Mouse (Mus musculus) liver, postnatal 0 days (tissue): Measurements from ENCODE around the gene Has3.
"Not testable (repeated sequence)": the region's sequence is repeated elsewhere in the genome, so short reads cannot be mapped to it uniquely, and the experiment has no call there.

Experiments
- CTCF ChIP-seq: sonication (generic); IDR thresholded peaks from 2 replicates; pipeline ENCODE4 v1.5.1; 2016; ENCODE audit warnings: antibody characterized with exemption, low read depth
- EP300 ChIP-seq: IDR thresholded peaks from 2 replicates; pipeline ENCODE4 v1.6.1; 2016; ENCODE audit warnings: antibody characterized with exemption, low read depth, mild to moderate bottlenecking

- not testable (repeated sequence) for TF ChIP-seq CTCF, EP300
These were observed 14.9 kb downstream of the Has3 start for GRCm38 (mm10) chr8:106884826-106885400.
